Mouse (Mus musculus) ovary, adult 18-20 months (tissue): ENCODE results near the gene Dazap1.

Experiments used
- DNase-seq: peaks from one replicate; pipeline ENCODE4 v3.0.0; 2022; ENCODE audit warnings: low spot score, mixed read lengths

The Dazap1 gene

DNA sequence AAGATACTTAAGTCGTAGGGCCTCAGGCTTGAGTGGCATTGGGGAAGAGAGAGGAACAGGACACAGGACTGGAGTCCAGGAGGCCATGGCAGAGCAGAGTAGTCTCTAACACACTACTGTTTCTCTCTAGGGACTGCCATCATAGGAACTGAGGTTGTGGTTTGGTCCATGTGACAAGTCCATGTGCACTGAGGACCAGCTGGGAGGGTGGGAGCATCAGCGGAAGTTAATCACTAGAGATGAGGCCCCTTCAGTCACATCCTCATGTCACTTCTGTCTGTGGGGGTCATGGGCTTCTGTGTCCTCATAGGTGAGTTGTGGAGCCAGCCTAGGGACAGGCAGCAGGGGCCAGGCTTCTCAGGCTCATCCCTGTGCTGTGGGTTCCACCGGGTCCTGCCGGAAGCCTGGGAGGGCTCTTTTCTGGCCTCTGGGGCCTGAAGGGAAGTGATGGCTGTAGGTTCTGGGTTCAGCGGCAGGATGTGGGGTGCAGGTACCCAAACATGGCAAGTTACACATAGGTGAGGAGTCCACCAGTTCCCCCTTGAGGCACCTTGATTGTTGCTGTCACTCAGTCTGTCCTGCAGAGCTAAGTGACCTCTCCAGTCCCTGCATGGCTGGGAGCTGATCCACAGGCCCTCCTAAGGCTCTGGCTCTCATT is 10.0 kb downstream of the Dazap1 start:
- DNase-seq = no peak

DNA sequence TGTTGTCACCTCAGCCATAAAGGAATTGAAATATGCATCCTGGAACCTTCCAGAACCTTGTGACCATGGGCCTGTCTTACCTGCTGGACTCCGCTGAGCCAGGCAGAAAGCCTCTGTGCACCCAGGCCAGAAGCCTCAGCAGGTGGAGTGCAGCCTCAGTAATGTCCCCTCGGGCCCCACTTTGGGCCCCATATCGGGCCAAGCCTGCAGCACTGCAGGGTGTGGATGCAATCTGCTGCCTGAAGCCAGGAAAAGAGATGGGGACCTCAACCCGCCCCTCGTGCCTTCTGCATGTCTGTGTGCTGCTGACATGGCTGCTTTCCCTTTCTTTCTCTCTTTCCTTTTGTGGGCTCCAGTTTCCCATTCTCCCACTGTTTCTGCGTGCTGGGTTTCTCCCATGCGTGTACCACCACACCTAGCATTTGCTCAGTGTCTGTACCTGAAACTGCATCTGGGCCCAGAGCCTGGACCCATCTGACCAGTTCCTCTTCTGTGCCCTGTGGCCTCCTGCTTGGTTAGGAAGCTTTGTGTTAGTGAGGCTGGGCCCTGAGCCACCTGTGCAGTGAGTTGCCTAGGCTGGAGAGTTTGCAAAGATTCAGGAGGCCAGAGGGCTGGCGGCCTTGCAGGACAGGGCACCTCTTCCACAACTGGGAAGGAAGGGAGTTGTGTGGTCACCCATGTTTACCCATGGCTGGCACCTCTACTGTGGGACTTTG is 10.7 kb downstream of the Dazap1 start:
- DNase-seq = no peak

DNA sequence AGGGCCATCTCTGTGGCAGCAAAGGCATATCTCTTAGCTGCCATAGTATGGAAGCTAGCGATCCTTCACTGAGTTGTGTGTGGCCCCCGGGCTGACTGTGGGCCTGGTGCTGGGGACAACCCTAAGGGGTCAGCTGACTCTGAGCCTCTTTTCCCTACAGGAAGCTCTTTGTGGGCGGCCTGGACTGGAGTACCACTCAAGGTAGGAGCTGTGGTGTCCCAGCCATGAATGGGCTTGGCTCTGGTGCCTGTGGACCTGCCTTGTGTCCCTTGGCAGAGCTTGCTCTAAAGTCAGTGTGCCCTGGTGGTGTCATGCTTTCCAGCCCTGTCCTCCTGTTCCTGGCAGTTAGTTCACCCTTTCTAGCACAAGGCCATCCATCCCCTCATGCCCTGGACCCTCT is 12.6 kb downstream of the Dazap1 start:
- no peak for DNase-seq

DNA sequence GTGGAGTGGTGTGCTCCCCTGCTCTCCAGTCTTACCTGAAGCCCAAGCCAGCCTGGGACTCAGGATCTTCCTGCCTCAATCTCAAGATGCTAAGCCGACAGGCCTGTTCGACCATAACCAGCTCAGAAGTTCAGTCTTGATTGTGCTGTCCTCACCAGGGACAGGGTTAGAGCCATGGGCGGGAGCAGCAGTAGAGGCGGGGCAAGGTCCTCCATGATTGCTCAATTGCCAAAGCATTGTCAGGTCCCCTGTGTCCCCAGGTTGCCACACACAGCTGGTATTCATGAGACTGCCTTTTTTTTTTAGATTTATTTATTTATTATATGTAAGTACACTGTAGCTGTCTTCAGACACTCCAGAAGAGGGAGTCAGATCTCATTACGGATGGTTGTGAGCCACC is 15.0 kb downstream of the Dazap1 start:
- no peak for DNase-seq

DNA sequence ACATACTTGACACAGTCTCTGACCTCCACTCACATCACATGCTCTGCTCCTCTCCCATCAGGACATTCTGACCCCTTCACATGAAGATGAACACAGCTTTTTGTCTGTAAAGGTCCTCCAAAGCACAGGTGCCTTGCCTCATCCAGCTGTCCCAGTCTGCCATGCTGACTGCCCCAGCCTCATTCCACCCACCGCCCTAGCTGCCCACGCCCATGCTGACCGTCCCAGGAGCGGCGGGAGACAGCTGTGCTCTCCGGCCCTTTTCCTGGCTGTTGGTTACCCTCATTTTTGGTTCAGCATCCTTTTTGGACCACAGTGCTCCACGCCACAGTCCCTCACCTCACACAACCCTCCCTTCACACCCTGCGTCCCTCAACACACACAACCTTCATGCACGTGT is 17.1 kb downstream of the Dazap1 start:
- DNase-seq = no peak

- no peak for DNase-seq
These were observed 18.0 kb downstream of the Dazap1 start for GRCm38 (mm10) chr10:80279273-80279672.

DNA sequence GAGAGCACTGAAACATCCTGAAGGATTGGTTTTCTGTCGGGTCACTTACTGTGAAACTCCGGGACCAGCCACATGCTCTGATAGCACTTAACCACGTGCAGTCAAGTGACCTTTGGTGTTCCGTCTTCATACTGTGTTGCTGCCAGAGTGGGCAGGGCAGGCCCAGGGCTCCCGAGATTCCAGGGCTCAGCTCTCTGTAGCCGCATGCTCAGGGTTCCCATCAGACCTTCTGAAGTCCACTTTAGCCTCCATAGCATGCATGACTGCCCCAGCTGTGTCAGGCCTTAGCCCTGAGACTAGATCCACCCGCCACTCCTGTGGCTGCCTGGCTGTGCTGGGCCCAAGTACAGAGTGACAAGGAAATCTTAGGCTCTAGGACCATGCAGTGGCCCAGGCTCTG is 20.0 kb downstream of the Dazap1 start:
- DNase-seq = no peak

GRCm38 (mm10) chr10:80281921-80282371 is 20.7 kb downstream of the Dazap1 start:
- no peak for DNase-seq

DNA sequence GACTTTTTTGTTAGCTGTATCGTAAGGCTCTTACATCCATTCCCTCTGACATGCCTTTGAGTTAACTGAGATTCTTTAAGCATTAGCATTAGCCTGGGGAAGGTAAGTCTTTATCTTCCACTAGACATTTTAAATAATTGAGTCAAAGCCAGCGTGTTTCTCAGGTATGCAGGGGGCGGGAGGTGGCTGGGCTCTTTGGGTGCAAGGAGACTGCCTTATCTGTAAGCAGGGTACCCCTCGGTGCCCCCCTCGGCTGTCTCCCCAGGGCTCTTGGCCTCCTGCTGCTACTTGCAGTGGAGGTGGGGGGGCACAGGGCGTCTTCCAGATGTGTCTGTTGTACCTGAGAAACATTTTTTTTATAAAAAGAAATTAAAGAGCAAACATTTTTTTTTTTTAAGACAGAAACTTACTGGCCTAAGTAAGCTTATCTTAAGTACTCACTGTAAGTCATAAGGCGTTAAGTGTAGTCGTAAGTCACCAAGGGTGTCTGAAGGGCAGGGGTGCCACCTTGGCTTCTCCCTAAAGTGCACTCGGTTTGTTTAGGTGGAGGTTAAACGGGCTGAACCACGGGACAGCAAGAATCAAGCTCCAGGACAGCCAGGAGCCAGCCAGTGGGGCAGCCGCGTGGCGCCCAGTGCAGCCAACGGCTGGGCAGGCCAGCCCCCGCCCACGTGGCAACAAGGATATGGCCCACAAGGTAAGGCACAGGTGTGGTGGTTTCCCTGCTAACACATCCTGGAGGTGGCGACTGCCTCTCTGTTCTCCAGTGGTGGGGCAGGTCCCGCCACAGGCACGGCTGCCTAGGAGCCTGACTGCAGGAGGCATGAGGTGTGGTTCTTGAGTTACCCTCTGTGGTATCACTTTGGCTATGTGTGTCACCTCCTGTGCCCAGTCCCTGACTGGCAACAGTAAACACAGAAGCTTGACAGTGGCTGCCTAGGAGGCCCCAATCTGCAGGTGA is 21.5 kb downstream of the Dazap1 start:
- DNase-seq = no peak

GRCm38 (mm10) chr10:80285222-80286070 is 24.2 kb downstream of the Dazap1 start:
- DNase-seq = no peak

DNA sequence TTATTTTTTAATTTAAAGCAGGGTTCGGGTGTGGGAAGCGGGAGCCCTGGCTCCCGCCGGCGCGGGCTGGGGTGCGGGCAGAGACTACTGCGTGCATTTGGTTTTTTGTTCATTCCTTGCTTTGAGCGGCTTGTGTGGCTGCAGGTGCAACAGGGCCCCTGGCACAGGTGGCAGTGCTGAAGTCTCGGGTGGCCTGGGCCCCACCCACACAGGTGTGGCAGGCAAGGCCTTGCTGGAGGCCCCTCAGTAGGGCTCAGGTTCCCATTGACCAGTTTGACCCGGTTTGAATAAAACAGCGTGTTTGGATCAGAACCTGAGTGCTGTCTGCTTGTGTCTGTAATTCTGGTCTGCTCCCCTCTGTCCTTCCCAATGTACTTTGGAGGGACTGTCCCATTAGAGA is 26.8 kb downstream of the Dazap1 start:
- DNase-seq = no peak

DNA sequence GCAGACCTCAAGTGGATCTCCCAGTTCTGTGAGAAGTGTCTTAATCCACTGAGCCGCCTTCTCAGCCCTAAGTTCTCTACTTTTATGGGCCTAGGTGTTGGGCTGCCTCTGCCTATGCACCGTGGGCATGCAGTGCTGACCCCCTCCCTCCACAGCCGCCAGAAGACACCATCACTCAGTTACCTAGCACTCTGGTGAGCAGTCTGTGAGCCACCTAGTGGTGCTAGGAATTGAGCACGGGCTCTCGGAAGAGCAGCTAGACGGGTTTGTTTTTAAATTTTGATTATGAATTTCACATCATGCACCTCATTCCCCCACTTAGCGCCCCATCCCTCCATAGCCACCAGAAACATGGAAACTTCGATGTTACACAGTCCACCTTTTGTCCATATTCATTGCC is 27.4 kb downstream of the Dazap1 start:
- DNase-seq = no peak

DNA sequence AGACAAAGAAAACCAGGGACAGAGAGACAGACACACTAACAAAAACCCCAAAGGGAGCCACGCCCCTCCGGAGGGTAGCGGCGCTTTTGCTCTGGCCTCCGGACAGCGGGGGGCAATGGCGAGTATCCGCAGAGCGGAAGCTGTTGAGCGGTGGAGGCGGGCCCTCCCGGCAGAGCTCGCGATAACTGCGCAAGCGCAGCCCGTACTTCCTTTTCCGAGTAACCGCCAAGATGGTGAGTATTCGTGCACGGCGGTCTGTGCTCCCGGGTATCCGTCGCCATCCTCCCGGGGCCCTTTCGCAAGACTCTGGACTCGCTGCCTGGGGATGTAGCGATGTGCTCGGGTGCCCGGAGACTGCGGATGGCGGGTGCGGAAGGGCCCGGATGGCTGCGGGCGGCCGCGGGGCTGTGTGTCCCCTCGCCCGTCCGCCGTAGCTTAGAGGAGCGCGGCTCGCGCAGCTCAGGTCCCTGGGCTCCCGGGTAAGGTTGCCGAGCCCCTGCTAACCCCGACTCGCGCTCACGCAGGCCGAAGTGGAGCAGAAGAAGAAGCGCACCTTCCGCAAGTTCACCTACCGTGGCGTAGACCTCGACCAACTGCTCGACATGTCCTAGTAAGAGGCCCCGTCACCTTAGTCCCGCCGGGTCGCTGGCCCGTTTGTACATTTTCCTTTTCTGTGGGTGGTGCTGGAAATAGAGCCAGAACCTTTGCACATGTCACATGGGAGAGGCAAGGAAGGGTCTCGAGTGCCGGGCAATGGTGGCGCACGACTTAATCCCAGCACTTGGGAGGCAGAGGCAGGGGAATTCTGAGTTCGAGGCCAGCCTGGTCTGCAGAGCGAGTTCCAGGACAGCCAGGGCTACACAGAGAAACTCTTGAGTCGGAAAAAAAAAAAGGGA is 31.2 kb downstream of the Dazap1 start, which contains the start of gene Rps15:
TSS of gene Rps15 (plus strand) at position 203 of the 896 bp plus-strand sequence.
- peak; percentile 90 for DNase-seq

GRCm38 (mm10) chr10:80293325-80293724 is 32.0 kb downstream of the Dazap1 start:
- no peak for DNase-seq

DNA sequence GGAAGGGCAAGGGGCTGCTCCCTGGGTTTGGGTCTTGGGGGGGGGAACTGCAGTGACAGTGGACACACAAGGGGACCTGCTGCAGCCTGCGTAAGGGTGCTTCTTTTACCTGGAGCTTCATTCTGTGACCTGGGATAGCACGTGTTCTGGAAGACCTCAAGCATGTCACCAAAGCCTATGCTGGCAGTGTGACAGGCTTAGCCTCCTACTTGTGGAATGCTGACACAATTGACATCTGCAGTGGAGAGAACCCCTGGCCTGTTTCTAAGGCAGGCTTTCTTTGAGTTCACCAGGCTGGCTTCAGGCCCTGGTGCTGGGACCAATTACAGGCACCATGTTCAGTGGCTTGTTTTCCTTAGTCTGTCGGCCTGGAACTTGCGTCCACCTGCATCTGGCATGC is 33.0 kb downstream of the Dazap1 start:
- DNase-seq = no peak

GRCm38 (mm10) chr10:80294788-80295303 is 33.6 kb downstream of the Dazap1 start:
- no peak for DNase-seq

DNA sequence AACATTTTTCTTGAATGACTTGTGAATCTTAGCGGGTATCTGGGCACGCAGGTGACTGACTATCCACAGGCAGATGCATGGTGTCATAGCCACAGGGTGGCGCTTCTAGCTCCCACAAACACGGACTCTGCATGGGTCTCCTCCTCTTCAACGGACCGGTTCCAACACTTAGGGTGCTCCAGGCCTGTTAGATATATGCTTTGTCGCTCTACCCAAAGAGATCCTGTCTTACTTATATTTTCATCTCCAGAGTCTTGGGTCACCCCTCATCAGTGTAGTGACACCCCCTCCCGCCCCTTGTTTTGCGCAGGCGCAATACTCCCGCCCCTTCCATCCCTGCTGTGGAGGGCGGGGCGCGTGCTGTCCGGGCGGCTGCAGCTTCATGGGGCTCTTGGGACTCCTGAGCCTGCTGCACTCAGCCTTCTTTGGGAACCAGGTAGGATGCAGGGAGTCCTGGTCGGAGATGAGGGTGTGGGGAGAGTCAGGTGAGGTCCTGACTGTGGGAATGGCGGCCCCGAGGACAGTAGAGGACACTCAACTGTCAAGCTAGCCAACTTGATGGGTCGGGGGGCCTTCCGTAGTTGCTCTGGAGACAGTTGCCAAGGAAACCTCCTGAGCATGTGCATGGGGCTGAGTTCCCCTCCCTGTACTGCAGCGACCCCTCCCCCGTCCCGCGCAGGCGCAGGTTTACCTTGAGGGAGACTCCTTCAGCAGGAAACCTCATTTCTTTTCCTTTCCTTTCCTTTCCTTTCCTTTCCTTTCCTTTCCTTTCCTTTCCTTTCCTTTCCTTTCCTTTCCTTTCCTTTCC is 34.5 kb downstream of the Dazap1 start, which contains the start of gene Apc2:
TSS of gene Apc2 (plus strand) at position 360 of the 808 bp plus-strand sequence.
- peak; percentile 39 for DNase-seq

- DNase-seq = no peak
These were observed 35.5 kb downstream of the Dazap1 start for GRCm38 (mm10) chr10:80296824-80297223.

DNA sequence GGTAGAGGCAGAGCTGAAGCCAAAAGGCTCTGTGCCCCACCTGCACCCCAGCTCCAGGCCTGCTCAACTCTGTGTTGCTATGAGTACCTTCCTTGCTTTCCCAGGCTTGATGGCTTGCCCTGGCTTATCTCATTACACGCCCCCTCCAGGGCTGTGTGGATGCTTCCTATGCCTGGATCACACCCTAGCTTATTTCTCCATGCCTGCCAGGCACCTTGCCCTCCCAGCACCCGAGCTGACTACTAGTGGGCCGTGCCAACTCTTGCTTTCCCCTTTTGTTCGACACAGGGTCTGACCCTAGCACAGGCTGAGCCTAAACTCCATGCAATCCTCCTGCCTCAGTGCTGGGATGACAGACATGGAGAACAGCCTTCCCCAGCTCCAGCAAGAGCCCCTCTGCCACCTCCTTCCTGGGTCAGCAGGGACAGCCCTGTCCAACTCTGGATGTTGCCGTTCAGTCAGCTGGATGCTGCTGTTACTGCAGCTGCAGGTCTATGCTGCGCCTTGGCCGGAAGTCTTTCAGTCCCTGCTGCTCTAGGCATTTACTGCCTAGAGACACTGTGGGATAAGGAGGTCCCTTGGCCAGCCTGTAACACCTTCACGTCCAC is 36.3 kb downstream of the Dazap1 start:
- DNase-seq = no peak
